Comparison of ENCODE assay signal across 12 mouse cellular contexts in the genomic region with DNA sequence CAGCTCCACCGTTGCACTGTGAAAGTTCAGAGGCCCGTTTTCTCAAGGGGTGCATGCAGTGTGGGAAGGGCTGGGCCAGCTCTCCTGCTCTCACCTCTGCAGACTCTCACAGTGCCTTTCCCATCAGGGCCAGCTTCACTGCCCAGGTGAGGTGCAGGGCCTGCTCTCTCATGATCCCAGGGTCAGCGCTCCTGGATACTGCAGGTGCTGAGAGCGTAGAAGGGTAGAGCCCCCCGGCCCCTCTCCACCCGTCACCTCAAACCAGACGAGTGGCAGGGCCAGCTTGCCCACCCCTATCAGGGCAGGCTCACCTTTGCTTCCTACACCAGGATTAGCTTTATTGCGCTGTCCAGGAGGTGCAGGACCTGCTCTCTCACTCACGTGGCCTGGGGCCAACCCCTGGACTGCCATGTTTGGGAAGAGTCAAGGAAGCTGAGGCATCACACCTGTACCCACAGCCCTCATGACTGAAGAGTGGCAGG.
A peak's percentile ranks its signal among the peaks of the same experiment; 100 is the strongest.
DNase-seq lines count a peak whose midpoint lies in the region; ATAC-seq lines count a peak whose summit lies in the region.
"Had no signal": no experiment of that assay in that cellular context is flagged by ENCODE, and none has a peak within 500 bp of the region (broad histone marks: within the 10 kb centered on the region; RNA-seq: fewer than 3 reads in every experiment).

No protein-coding gene starts in this region.

- no peaks in the 10 kb centered on the region for H3K9me3 ChIP-seq in embryonic facial prominence, embryonic 11.5 days (replicated peaks; ENCODE audit: control insufficient read depth, low read length)
- no peaks in the 10 kb centered on the region for H3K9me3 ChIP-seq in embryonic facial prominence, embryonic 10.5 days
- H3K9me3 ChIP-seq in kidney, embryonic 15.5 days (replicated peaks) = no peaks in the 10 kb centered on the region
- H3K9me3 ChIP-seq in embryonic facial prominence, embryonic 12.5 days = no peaks in the 10 kb centered on the region
- H3K9me3 ChIP-seq in midbrain, embryonic 12.5 days = no peaks in the 10 kb centered on the region

- H3K4me3 ChIP-seq in embryonic facial prominence, embryonic 11.5 days (ENCODE audit: low read depth, low read length) = no peak overlapping the region
- no peak overlapping the region for H3K4me3 ChIP-seq in embryonic facial prominence, embryonic 10.5 days
- no peak overlapping the region for H3K4me3 ChIP-seq in kidney, embryonic 15.5 days (replicated peaks)
- no peak overlapping the region for H3K4me3 ChIP-seq in embryonic facial prominence, embryonic 12.5 days
- no peak overlapping the region for H3K4me3 ChIP-seq in midbrain, embryonic 12.5 days

- no peaks in the 10 kb centered on the region for H3K36me3 ChIP-seq in embryonic facial prominence, embryonic 11.5 days (replicated peaks; ENCODE audit: control insufficient read depth, insufficient read depth, low read depth, low read length)
- H3K36me3 ChIP-seq in embryonic facial prominence, embryonic 10.5 days (replicated peaks) = no peaks in the 10 kb centered on the region
- no peaks in the 10 kb centered on the region for H3K36me3 ChIP-seq in kidney, embryonic 15.5 days
- H3K36me3 ChIP-seq in embryonic facial prominence, embryonic 12.5 days = no peaks in the 10 kb centered on the region
- H3K36me3 ChIP-seq in midbrain, embryonic 12.5 days = 0 out of 2 replicates have a peak, but pooled peaks cover 3% of the 10 kb centered on the region

- H3K27me3 ChIP-seq in embryonic facial prominence, embryonic 11.5 days (ENCODE audit: control insufficient read depth, insufficient read depth, low read length) = no peaks in the 10 kb centered on the region
- no peaks in the 10 kb centered on the region for H3K27me3 ChIP-seq in embryonic facial prominence, embryonic 10.5 days (replicated peaks; ENCODE audit: low read depth, poor library complexity, severe bottlenecking)
- no peaks in the 10 kb centered on the region for H3K27me3 ChIP-seq in kidney, embryonic 15.5 days
- H3K27me3 ChIP-seq in embryonic facial prominence, embryonic 12.5 days = no peaks in the 10 kb centered on the region
- H3K27me3 ChIP-seq in midbrain, embryonic 12.5 days = no peaks in the 10 kb centered on the region

- peak; percentile 52; the same call in 1 of the 2 replicates for ATAC-seq in embryonic facial prominence, embryonic 11.5 days (replicated peaks; ENCODE audit: insufficient number of reproducible peaks, low FRiP score, low TSS enrichment, low read depth)
- peak; percentile 22; the same call in 1 of the 2 replicates for ATAC-seq in kidney, embryonic 15.5 days (replicated peaks; ENCODE audit: low FRiP score)
- ATAC-seq in embryonic facial prominence, embryonic 12.5 days (ENCODE audit: insufficient number of reproducible peaks, insufficient read depth, low FRiP score, low TSS enrichment) = peak; percentile 76; the same call in 1 of the 2 replicates
- peak; percentile 27; the same call in 1 of the 2 replicates for ATAC-seq in midbrain, embryonic 12.5 days (ENCODE audit: low FRiP score, low read depth)
- ATAC-seq: lung, postnatal 0 days had no signal

- no peak overlapping the region for H3K27ac ChIP-seq in embryonic facial prominence, embryonic 11.5 days (replicated peaks; ENCODE audit: low read depth, low read length)
- no peak overlapping the region for H3K27ac ChIP-seq in embryonic facial prominence, embryonic 10.5 days (replicated peaks)
- no peak overlapping the region for H3K27ac ChIP-seq in kidney, embryonic 15.5 days
- no peak overlapping the region for H3K27ac ChIP-seq in embryonic facial prominence, embryonic 12.5 days
- no peak overlapping the region for H3K27ac ChIP-seq in midbrain, embryonic 12.5 days (replicated peaks)

- no peaks in the 10 kb centered on the region for H3K4me1 ChIP-seq in embryonic facial prominence, embryonic 11.5 days (ENCODE audit: control insufficient read depth, insufficient read depth, low read length)
- no peaks in the 10 kb centered on the region for H3K4me1 ChIP-seq in embryonic facial prominence, embryonic 10.5 days
- H3K4me1 ChIP-seq in kidney, embryonic 15.5 days = no peaks in the 10 kb centered on the region
- H3K4me1 ChIP-seq in embryonic facial prominence, embryonic 12.5 days = no peaks in the 10 kb centered on the region
- no peaks in the 10 kb centered on the region for H3K4me1 ChIP-seq in midbrain, embryonic 12.5 days

- DNase-seq in embryonic facial prominence, embryonic 11.5 days (ENCODE audit: low spot score) = no peak
- no peak for DNase-seq in embryonic facial prominence, embryonic 10.5 days (ENCODE audit: low spot score)
- DNase-seq in kidney, adult 8-10 months = no peak
- DNase-seq in left cerebral cortex, adult 9 months (ENCODE audit: low spot score in 2 of 2) = no peak
- DNase-seq in urinary bladder, postnatal 10 days (ENCODE audit: low spot score) = no peak
- DNase-seq: adrenal gland, postnatal 25 days; heart, postnatal 36 days; kidney, postnatal 36 days had no signal

- WGBS in embryonic facial prominence, embryonic 11.5 days = 84% methylated on average over 9 of the region's 9 CpGs
- 85% methylated on average over 9 of the region's 9 CpGs for WGBS in embryonic facial prominence, embryonic 10.5 days
- 87% methylated on average over 9 of the region's 9 CpGs for WGBS in kidney, embryonic 15.5 days
- WGBS in embryonic facial prominence, embryonic 12.5 days = 86% methylated on average over 9 of the region's 9 CpGs
- WGBS in midbrain, embryonic 12.5 days = 88% methylated on average over 9 of the region's 9 CpGs

- no peak overlapping the region for H3K9ac ChIP-seq in embryonic facial prominence, embryonic 11.5 days (replicated peaks; ENCODE audit: low read length)
- H3K9ac ChIP-seq in kidney, embryonic 15.5 days = no peak overlapping the region
- H3K9ac ChIP-seq in embryonic facial prominence, embryonic 12.5 days = no peak overlapping the region
- no peak overlapping the region for H3K9ac ChIP-seq in midbrain, embryonic 12.5 days (replicated peaks)

- no peak overlapping the region for H3K4me2 ChIP-seq in embryonic facial prominence, embryonic 11.5 days (ENCODE audit: low read depth, low read length)
- no peak overlapping the region for H3K4me2 ChIP-seq in kidney, embryonic 15.5 days
- H3K4me2 ChIP-seq in embryonic facial prominence, embryonic 12.5 days (replicated peaks) = no peak overlapping the region
- no peak overlapping the region for H3K4me2 ChIP-seq in midbrain, embryonic 12.5 days (replicated peaks)

Comparison
In these comparisons a context has a peak if more than half of its experiments do, and no peak if none do; other contexts are left out.
1. ATAC-seq: peak in every context shown above with its lines; median percentile 76 in embryonic facial prominence, embryonic 12.5 days; 52 in embryonic facial prominence, embryonic 11.5 days; 27 in midbrain, embryonic 12.5 days; 22 in kidney, embryonic 15.5 days.